Mouse (Mus musculus): ENCODE results near the gene Abhd2. TPM values are rescaled to one million over a fixed set of nuclear protein-coding genes. Genes with fewer than 3 reads are reported as not detected.
A peak's percentile ranks its signal among the peaks of the same experiment; 100 is the strongest.

Gene Abhd2
- total RNA-seq, 2 experiments from 2014 or later, result 4.8 to 5.1 TPM

DNA sequence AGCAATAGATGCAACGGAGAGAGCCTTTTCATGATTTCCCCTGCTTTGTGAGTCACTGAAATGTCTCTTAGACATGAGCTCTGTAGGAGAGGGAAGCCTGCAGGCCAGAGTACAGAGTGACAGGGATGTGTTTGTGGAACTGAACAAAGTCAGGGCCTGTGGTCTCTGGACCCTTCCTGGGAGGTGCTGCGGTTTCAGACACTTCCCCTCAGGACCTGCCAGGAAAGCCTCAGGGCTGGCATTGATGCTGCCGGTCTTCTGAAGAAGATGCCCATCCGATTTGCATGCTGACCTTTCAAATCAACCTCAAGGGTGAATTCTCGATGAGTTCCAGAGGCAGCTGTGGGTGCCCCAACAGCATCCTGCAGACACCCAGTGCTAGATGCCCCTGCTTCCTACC is 41.5 kb downstream of the Abhd2 start:
- intact Hi-C loops (cut with DNase I), result no loop called here
- no peak for DNase-seq

DNA sequence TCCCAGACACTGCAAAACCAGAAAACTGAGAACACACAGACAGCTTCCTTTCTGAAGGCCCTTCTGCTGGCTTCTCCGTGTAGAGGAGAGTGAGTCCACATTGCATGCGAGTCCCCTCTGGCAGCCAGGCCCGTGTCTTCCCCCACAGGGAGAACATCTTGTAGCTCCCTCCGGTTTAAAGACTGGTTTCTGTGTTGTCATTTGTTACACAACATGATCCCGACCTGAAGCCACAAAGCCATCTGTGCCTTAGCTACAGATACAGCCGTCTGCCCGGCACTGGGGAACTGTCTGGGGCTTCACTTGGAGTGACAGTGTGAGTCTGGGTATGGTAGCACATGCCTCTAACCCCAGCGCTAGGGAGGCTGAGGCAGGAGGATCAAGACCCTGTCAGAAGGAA is 42.1 kb downstream of the Abhd2 start:
- intact Hi-C loops (cut with DNase I), result no loop called here
- no peak for DNase-seq

DNA sequence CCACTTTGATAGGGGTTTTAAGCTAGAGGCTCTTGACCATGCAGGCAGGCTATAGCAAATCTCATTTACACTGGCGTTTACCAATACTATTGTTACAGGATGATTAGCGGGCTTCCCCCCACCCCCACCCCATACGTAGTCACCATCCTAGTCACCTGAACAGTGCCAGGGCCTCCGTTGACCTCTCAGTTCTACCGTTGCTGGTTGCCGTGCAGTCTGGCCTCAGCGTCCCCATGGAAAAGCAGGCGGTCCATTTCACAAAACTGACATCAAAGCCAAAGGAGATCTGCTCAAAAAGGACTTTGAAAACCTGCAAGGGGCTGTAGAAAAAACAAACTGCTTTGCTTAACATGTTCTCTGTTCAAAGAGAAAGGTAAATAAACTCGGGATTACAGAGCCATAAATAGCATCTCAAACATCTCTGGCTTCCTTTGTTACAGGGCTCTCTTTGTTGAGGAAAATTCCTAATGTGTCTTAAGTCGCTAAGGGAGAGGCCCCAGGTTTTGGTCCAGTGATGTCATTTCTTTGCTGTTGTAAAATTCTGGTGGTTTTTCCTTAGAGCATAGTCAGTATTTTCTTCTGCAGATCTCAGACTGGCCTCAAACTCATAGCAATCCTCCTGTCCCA is 43.2 kb downstream of the Abhd2 start:
- intact Hi-C loops (cut with DNase I), result no loop called here
- no peak for DNase-seq

DNA sequence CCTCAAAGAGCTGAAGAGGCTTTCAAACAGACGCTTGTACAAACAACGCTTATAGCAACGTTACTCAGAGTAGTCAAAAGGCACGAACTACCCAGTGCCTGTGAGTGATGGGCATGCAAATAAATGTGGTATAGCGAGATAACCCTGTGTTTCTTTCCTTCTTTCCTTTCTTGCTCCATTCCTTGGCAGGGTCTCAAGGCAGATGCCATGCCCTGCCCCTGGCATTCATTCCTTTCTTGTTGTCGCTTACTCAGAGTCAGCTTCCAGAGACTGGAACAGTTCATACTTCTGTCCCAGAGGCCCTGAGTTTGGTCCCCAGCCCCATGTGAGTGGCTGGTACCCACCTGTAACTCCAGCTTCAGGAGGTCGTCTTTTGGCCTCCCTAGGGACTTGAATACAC is 44.6 kb downstream of the Abhd2 start:
- intact Hi-C loops (cut with DNase I), result no loop called here
- DNase-seq, result no peak

DNA sequence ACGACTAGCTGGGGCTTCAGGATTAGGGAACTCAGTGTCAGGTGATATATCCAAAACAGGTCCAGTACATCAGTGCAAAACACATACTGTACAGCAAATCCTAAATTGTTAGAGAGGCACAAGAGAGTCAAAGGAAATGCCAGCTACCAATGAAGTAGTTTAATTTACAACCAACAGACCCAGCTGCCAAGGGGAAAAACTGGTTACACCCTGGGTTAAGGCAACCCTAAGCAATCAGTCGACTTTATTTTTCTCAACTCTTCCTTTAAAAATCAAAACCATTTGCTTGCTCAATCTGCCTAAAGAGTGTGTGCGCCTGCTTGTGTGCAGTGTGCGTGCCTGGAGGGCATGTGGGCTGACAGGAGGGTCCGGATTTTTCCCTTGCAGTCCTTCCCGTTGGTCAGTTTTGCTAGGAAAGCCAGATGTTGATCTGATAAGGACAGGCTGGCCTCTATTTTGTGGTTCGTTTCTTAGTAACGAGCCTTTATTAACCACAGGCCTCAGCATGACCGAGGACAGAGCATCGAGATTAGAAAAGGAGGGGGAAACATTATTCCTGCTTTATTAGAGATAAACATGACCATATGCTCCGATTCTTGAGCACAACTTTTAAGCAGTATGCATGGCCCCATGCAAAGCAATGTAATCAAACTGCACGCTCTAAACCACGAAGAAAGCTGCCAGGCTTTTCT is 45.3 kb downstream of the Abhd2 start:
- intact Hi-C loops (cut with DNase I), result no loop called here
- no peak for DNase-seq

DNA sequence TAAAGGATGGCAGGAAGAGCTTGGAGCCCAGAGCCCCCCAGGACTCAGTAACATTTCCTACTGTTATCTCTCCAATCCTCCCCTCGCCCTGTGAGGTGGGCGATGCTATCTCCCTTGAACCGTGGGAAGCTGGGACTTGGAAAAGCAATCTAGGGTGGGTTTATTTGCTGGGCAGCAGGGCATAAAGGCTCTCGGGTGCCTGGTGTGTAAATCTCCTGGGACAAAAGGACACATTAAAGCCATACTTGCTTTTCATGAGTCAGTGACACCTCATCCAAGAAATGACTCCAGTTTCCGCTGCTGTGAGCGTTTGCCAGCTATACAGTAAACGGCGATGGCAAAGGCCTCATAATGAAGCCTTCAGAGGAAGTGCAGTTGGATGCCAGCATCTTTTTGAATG is 50.9 kb downstream of the Abhd2 start:
- intact Hi-C loops (cut with DNase I), result no loop called here
- DNase-seq, result no peak

DNA sequence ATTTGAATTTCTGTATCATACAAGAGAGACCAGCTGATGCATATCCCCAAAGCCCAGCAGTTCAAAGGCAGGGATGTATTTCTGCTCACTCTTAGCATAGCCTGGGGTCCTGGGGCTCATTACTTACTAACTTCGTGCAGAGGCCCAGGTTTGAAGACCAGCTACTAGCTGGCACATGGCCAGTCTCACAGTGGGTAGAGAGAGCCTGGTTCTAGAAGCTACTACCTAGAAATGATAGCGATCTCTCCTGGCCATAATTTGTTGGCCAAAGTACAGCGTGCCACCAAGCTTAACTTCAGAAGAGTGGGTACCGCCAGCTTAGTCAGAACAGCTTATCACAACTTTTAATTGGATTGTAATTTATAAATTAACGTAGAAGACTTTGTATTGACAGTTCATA is 55.8 kb downstream of the Abhd2 start:
- DNase-seq, result no peak
- intact Hi-C loops (cut with DNase I), result no loop called here

- no peak for DNase-seq
- intact Hi-C loops (cut with DNase I), result no loop called here
Observed at GRCm38 (mm10) chr7:79331197-79331596, 58.2 kb downstream of the Abhd2 start.

GRCm38 (mm10) chr7:79333419-79333818 is 60.4 kb downstream of the Abhd2 start:
- DNase-seq, result no peak
- intact Hi-C loops (cut with DNase I), result no loop called here

DNA sequence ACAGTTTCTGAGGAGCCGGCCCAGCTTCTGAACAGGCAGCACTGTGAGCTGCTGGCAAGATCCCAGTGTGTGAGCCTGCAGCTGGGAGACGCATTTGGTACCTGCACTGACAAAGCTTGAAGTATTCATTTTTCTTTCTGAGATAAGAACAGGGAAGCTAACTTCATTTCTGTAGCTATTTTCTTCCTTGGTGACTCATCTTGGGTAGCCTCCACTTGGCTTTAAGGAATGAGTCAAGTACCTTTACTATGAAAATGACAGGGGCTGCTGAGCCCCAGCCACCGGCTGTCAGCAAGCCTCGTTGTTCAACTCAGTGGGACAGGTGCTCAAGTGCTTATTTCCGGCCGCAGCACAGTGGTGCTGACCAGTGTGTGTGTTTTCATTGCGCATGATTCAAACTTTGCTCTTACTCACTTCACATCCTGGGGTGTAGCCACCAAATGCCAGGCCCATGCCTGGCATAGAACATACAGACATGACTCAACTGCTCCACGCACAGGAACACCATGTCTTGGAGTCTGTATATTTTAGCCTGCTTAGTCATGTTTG is 63.4 kb downstream of the Abhd2 start:
- intact Hi-C loops (cut with DNase I), result no loop called here
- DNase-seq, result no peak

GRCm38 (mm10) chr7:79345902-79346301 is 72.9 kb downstream of the Abhd2 start:
- DNase-seq, result no peak
- intact Hi-C loops (cut with DNase I), result no loop called here

DNA sequence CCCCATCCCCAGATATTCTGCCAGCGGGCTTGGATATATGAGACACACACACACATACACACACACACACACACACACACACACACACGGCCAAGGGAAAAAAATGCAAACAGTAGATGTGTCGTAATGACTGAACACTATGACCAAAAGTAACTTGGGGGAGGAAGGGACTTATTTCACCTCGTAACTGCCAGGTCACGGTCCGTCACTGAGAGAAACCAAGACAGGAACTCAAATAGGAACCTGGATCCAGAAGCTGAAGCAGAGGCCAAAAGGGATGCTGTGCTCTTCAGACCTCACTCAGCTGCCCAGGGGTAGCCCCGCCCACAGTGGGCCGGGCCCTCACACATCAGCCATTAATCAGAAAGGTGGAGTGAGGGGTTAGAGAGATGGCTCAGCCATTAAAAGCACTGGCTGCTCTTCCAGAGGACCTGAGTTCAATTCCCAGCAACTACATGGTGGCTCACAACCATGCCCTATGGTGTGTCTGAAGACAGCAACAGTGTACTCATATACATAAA is 73.6 kb downstream of the Abhd2 start:
- no peak for DNase-seq
- intact Hi-C loops (cut with DNase I), result no loop called here

DNA sequence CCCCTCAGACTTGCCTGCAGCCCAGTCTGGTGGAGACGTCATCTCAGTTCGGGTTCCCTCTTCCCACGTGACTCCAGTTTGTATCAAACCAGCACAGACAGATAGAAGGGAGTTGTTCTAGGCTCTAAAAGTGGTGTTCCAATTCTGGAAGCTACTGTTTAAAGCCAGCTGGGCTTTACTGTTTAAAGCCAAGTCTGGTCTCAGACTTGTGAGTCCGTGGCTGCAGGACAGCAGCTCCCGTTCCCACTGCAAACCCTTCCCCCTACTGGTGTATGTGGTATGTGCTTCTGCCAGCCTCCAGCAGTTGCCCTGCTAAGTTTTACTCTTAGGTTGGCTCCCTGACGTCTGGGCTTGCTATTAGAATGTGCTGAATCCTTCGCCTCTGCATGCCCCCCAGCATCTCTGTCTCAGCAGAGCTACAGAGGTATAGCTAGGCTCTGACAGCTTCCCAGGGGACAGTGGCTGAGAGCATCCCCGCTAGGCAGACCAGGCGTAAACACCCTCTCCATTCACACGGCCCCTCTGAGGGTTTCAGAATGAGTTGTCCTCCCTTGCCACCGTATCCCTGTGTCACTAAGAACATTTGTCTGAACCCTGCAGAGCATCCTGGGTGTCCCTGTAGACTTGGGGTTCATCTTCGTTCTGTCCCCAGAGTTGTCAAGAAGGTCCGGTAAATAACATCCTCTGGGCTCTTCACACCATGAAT is 74.3 kb downstream of the Abhd2 start:
- no peak for DNase-seq
- intact Hi-C loops (cut with DNase I), result no loop called here

GRCm38 (mm10) chr7:79348816-79349215 is 75.8 kb downstream of the Abhd2 start:
- DNase-seq, result no peak
- intact Hi-C loops (cut with DNase I), result loop anchor here (1.0 kb wide), 1 partner anchor 103 kb away; no protein-coding TSS in a partner anchor

- intact Hi-C loops (cut with DNase I), result loop anchor here (1.0 to 10.0 kb wide), 2 partner anchors 104 to 425 kb away; no protein-coding TSS in a partner anchor
- peak; percentile 31 to 69 for DNase-seq
Observed at GRCm38 (mm10) chr7:79349738-79350386, 76.9 kb downstream of the Abhd2 start.

DNA sequence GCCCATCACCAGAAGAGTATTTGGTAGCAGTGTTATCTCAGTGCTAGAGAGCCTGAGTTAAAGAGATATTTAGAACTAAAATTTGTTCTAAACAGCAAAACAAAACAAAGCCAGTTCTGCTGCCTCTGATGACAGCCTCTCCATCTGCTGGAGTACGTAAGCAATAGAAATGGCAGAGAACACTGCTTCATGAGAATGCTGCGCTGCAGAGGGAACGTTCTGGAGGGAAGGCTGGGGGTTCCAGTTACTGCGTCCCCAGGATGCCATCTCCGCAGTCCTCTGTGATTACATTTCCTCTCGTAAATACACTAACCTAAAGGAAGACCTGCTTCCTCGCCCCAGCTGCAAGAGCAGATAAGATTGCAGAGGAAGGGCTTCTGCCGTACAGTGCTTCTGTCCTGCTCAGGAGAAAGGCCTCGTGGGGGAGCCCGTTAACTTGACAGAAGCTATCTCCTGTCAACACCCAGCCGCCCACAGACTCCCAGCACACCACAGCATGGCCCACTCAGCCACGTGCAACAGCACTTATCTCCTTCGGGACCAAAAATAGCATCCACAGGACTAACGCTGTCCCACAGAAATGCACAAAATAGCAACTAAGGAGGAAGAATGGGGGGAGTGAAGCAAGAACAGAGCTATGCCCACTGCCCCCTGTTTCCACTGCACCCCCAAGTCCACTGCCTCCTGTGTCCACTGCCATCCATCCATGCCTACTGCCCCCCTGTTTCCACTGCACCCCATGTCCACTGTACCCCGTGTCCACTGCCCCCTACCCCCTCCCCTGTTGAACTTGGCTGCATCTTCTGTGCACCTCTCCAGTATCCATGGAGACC is 85.6 kb downstream of the Abhd2 start:
- no peak for DNase-seq
- intact Hi-C loops (cut with DNase I), result loop anchor here (10.0 kb wide), 1 partner anchor 434 kb away; no protein-coding TSS in a partner anchor

DNA sequence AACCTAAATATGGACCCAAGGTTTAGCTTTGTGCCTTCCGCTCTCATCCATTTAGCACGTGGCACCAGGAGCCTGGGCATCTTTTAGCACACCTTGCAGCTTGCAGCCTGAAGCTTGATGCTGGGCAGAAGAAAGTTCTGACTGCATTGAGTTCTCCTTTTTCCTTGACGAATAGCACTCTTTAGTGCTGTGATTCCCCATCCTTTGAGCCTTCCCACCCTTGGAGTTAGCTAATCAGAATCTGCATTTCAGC is 86.1 kb downstream of the Abhd2 start:
- DNase-seq, result no peak
- intact Hi-C loops (cut with DNase I), result loop anchor here (10.0 kb wide), 1 partner anchor 434 kb away; no protein-coding TSS in a partner anchor

GRCm38 (mm10) chr7:79360056-79360455 is 87.1 kb downstream of the Abhd2 start:
- intact Hi-C loops (cut with DNase I), result no loop called here
- DNase-seq, result no peak

DNA sequence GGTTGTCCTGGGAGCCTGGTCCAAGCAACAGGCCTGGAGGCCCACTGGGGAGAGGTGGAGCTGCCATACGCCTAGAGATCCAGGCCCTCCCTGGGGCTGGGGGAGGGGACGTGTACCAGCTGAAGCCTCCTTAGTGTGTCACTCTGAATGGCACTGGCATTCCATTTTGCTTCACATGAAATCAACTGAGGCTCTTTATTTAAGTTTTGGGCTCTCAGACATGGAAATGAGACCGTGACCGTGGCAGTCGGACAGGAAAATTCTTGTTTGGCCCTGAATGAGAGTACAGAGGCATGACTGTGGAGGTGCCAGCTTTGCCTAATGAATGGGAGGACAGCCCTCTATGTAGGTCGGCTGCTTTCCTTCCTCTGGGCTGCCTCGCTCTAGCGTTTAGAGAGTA is 89.2 kb downstream of the Abhd2 start:
- DNase-seq, result no peak
- intact Hi-C loops (cut with DNase I), result no loop called here

- intact Hi-C loops (cut with DNase I), result no loop called here
- no peak for DNase-seq
Observed at GRCm38 (mm10) chr7:79362830-79363229, 89.8 kb downstream of the Abhd2 start.
